8 mouse cellular contexts compared by ENCODE assay signal in the genomic region with DNA sequence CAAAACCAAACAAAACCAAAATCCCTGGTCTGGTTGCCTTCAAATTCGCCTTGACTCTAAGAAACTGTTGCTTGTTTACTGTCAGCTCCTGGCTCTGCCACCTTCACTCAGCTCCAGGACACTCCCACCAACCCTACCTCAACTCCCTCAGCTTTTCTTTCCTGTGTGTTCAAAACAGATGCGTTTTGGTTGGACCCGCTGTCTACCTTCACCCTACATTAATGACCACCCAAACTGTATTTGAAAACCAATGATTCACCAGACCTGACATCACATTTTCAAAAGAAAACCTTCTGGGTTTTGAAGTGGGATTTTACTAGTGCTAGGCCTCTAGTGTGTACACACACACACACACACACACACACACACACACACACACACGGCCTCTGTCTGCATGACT. TPM values are rescaled to one million over a fixed set of nuclear protein-coding genes. Genes with fewer than 3 reads are reported as not detected.
A peak's percentile ranks its signal among the peaks of the same experiment; 100 is the strongest.
DNase-seq lines count a peak whose midpoint lies in the region; ATAC-seq and TF ChIP-seq lines count a peak whose summit lies in the region.

No protein-coding gene starts in this region.

- H3K4me3 ChIP-seq in lung, embryonic 14.5 days (ENCODE audit: low read depth, low read length), result peak overlapping the region; percentile 99
- peak overlapping the region; percentile 58 for H3K4me3 ChIP-seq in cortical plate, adult 2 months (ENCODE audit: insufficient read depth, low read length)
- peak overlapping the region; percentile 97 for H3K4me3 ChIP-seq in hindbrain, postnatal 0 days (ENCODE audit: low read length)

- peak overlapping the region; percentile 87 for H3K4me2 ChIP-seq in lung, embryonic 14.5 days
- peak overlapping the region; percentile 86 for H3K4me2 ChIP-seq in hindbrain, postnatal 0 days (ENCODE audit: low read depth, low read length)

- no peaks in the 10 kb centered on the region for H3K27me3 ChIP-seq in lung, embryonic 14.5 days (ENCODE audit: insufficient read depth, low read length)
- H3K27me3 ChIP-seq in hindbrain, postnatal 0 days (ENCODE audit: insufficient read depth, low read length), result no peaks in the 10 kb centered on the region

- TF ChIP-seq CTCF in lung, embryonic 14.5 days (IDR thresholded peaks at IDR 0.05; ENCODE audit: low read depth), result no peak
- no peak for TF ChIP-seq CTCF in cortical plate, adult 2 months (IDR thresholded peaks at IDR 0.05; ENCODE audit: extremely low read depth, insufficient read depth, low read length)
- no peak for TF ChIP-seq CTCF in hindbrain, postnatal 0 days (IDR thresholded peaks at IDR 0.05; ENCODE audit: low read depth)

- no peak for ATAC-seq in lung, embryonic 14.5 days (ENCODE audit: insufficient read depth)
- ATAC-seq in hindbrain, postnatal 0 days, result no peak

- H3K9me3 ChIP-seq in lung, embryonic 14.5 days (ENCODE audit: low read depth, low read length), result no peaks in the 10 kb centered on the region
- no peaks in the 10 kb centered on the region for H3K9me3 ChIP-seq in hindbrain, postnatal 0 days (ENCODE audit: low read length)

- H3K9ac ChIP-seq in lung, embryonic 14.5 days, result peak overlapping the region; percentile 99
- H3K9ac ChIP-seq in hindbrain, postnatal 0 days (replicated peaks; ENCODE audit: low read length), result peak overlapping the region; percentile 99

- no peak overlapping the region for H3K27ac ChIP-seq in lung, embryonic 14.5 days (ENCODE audit: low read depth)
- H3K27ac ChIP-seq in cortical plate, adult 2 months (ENCODE audit: insufficient read depth, low read length), result 0 out of 2 replicates have a peak overlapping the region, but pooled peaks have one; percentile 65
- H3K27ac ChIP-seq in hindbrain, postnatal 0 days, result 0 out of 2 replicates have a peak overlapping the region, but pooled peaks have one; percentile 93

- peaks cover 29% of the 10 kb centered on the region for H3K36me3 ChIP-seq in lung, embryonic 14.5 days (ENCODE audit: insufficient read depth)
- H3K36me3 ChIP-seq in hindbrain, postnatal 0 days (ENCODE audit: insufficient read depth, low read length), result peaks cover 3% of the 10 kb centered on the region; the same call in 1 of the 2 replicates

- H3K4me1 ChIP-seq in lung, embryonic 14.5 days (ENCODE audit: insufficient read depth), result peaks cover 3% of the 10 kb centered on the region; the same call in 1 of the 2 replicates
- H3K4me1 ChIP-seq in cortical plate, adult 2 months (ENCODE audit: control insufficient read depth, insufficient read depth, low read length), result no peaks in the 10 kb centered on the region; the same call in 1 of the 2 replicates
- peaks cover 6% of the 10 kb centered on the region for H3K4me1 ChIP-seq in hindbrain, postnatal 0 days (ENCODE audit: insufficient read depth, low read length)

- DNase-seq in lung, embryonic 14.5 days, result no peak
- no peak for DNase-seq in lung, postnatal 10 days
- no peak for DNase-seq in hindbrain, postnatal 0 days (ENCODE audit: low spot score)
- DNase-seq in naive thymus-derived CD4-positive, alpha-beta T cell, adult 2 months (ENCODE audit: low read depth), result peak; percentile 67
- DNase-seq in spleen, adult 18-20 months, result no peak
- no peak for DNase-seq in spleen, adult 12 weeks (ENCODE audit: low spot score)
- no peak for DNase-seq in layer of hippocampus, adult 18-20 months (ENCODE audit: low spot score in 2 of 2)

- 5% methylated on average over 4 of the region's 4 CpGs for WGBS in lung, embryonic 14.5 days
- WGBS in hindbrain, postnatal 0 days, result 12% methylated on average over 4 of the region's 4 CpGs

- no peak for TF ChIP-seq POLR2A in cortical plate, adult 2 months (IDR thresholded peaks at IDR 0.05; ENCODE audit: extremely low read depth, insufficient read depth, low read length)

RNA-seq across cellular contexts. Expression of gene Wdr26, which starts 1.7 kb away (rescaled TPM):
- polyA plus RNA-seq in lung, embryonic 14.5 days (2014; fragmentation: Nextera tagmentation; extraction: Ambion mirVana), result 43.7 and 47.3 TPM in 2 replicates
- 48.6 and 50.7 TPM in 2 replicates for polyA plus RNA-seq in cortical plate, adult 2 months (2012; rRNA removed)
- 40.1 and 47.0 TPM in 2 replicates for total RNA-seq in hindbrain, postnatal 0 days (2014; rRNA removed)
- polyA plus RNA-seq in hindbrain, postnatal 0 days (2015; fragmentation: Nextera tagmentation; extraction: Ambion mirVana), result 45.3 and 47.4 TPM in 2 replicates
- total RNA-seq in layer of hippocampus, adult 18-20 months (2021), result 100 to 1,000 TPM in 1 of 2 experiments, 10 to 100 TPM in 1; 96.1 to 106 TPM
